Mouse (Mus musculus) small intestine, adult 10 weeks (tissue): ENCODE results near the gene Nostrin. TPM values are rescaled to one million over a fixed set of nuclear protein-coding genes. Genes with fewer than 3 reads are reported as not detected.

ENCODE experiments used
- polyA plus RNA-seq: library from polyadenylated mRNA; stranded (reverse); fragments of 350-450 nt; fragmentation: Illumina TruSeq; extraction: RNeasy Lipid Tissue Mini Kit (QIAGEN cat#74804); gene quantifications from one replicate; pipeline ENCODE4 v1.2.3, GENCODE M21; 2014; ENCODE audit warnings: low replicate concordance

Gene Nostrin
- polyA plus RNA-seq: 129 TPM

GRCm38 (mm10) chr2:69135661-69136576 lies at the start of gene Nostrin:
Gene Nostrin (plus strand): TSS chr2:69135800.

GRCm38 (mm10) chr2:69205791-69206351 lies 70.3 kb downstream of the Nostrin start, which contains the start of gene Spc25:
Gene Spc25 (minus strand): TSS chr2:69206194.

GRCm38 (mm10) chr2:69210773-69211172 lies 75.2 kb downstream of the Nostrin start, which contains the start of gene G6pc2:
Gene G6pc2 (plus strand): TSS chr2:69211073.

Other genes with a start within 250 kb of the Nostrin start
- gene Spc25, start 70.4 kb downstream of the Nostrin start, polyA plus RNA-seq: 59.3 TPM
- gene G6pc2, start 75.3 kb downstream of the Nostrin start, polyA plus RNA-seq: 0.56 TPM
- gene Abcb11, start 206.8 kb downstream of the Nostrin start, polyA plus RNA-seq: 0.07 TPM
- 5.8 TPM for gene Dhrs9, start 244.6 kb downstream of the Nostrin start, polyA plus RNA-seq